Mouse (Mus musculus) left cerebral cortex, adult 8-10 months (tissue): ENCODE results near the gene Csnk2a2. TPM values are rescaled to one million over a fixed set of nuclear protein-coding genes. Genes with fewer than 3 reads are reported as not detected.

Experiments
- DNase-seq, 2 experiments: peaks; one replicate each; pipeline ENCODE4 v3.0.0; 2022; ENCODE audit warnings: low spot score in 2 of 2
- total RNA-seq, 4 experiments: library from RNA; stranded (reverse); gene quantifications; 2 replicates each; pipeline ENCODE4 v1.2.4; 2022

Csnk2a2 gene
- total RNA-seq, result 10 to 100 TPM; 71.1 to 85.2 (median 78.2) TPM

DNA sequence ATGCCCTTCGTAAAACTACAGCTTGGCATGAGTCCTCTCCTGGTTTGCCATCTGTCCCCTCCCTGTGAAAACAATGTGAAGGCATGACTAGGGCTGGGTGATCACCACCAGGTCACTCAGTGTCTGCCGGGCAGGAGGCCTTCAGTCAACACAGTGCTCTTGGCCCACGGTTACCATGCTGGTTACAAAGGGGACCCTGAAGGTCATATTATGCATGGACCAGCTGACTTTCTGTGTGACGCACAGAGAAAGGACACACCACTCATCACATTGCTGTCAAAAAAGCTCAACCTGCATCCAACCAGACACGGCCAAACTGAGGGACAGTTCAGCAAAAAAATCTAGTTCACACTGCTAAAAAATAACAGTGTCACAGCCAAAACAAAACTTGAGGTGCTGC lies at the start of gene Csnk2a2:
Csnk2a2 (minus strand) TSS at position 34 of the 400 bp plus-strand sequence.
- no peak for DNase-seq

DNA sequence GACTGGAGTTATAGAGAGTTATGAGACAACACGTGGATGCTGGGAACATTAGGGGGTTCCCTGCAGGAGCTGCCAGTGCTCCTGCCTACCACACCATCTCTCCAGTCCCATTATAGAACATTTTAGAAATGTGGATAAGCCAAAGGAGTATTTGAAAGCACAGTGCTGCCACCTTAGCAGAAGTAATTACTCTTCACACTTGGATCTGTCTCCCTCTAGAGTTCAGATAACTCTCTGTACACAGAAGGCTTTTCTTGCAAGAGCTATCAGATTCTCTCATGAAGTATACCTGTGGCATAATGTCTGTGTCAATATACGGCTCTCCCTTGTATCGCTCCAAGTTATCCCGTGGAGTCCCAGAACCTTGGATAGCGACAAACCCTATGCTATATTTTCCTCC lies 49.6 kb upstream of the Csnk2a2 start:
- DNase-seq, result no peak

DNA sequence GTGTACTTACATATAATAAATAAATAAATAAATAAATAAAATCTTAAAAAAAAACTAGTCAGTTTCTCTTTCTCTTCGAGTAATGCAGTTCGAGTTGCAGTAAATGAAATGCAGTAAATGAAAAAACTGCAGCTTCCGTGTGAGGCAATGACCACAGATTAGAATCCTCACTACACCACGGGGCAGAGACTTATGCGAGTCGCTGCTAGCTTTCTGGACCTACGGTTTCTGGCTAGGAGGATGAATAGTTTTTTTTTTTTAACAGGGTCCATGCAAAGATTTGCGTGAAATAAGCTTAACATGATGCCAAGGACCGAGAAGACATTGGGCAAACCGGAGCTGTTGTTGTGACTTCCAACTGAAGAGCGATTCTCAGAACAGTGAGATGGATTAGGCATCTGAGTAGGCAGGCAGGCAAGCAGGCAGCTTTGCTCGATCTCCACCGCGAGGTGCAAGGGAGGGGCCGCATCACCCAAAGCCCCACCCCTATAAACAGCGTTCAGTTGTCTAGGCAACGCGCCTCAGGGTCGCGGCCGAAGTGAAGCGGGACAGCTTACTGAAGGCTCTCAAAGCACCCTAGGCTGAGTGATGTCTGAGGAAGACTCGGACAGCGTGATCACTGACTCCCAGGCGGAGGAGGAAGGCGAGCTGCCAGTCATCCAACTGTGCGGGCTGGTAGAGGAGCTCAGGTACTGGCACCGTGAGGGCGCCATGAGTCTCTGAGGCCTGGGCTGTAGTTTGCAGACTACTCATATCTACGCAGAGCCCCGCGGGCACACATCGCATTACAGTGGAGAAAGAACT lies 43.9 kb upstream of the Csnk2a2 start, which contains the start of gene Ccdc113:
Ccdc113 (plus strand) TSS at position 502 of the 804 bp plus-strand sequence.
- peak; percentile 51 to 70 for DNase-seq

DNA sequence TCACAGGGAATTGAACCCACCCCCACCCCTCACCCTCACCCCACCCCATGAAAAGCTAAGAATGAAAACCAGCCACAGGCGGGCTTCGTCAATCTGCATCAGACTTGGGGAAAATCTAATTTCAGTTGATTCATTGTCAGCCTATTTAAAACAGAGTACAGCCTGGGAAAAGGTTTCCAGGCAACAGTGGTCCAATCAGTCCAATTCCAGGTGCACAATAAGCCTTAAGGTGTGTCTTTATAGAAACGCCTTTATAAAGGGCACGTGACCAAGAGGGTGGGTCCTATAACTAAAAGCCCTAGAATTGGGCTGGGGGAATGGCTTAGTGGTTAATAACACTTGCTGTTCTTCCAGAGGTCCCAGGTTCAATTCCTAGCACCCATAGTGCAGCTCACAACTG lies 42.4 kb upstream of the Csnk2a2 start:
- no peak for DNase-seq

DNA sequence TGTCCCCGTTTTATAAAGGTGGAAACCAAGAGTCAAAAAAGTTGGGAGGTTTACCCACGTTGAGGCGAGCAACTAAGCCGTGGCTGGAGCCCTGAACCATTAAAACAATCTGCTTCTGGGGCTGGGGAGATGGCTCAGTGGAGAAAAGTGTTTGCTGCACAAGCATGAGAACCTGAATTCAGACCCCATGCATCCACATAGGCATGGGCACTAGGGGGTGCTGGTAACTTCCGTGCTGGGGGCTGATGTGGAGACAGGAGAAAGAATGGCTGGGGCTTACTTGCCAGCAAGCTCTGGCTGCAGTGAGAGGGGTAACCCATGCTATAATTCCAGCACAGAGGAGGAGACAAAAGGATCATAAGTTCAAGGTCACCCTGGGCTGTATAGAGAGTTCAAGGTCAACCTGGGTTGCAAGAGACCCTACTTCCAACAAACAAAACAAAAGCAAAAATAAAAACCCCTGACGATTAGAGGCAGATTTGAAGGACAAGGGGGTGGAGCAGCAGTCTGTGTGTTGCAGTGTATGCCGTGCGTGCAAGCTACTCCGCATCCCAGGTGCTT lies 39.0 kb upstream of the Csnk2a2 start:
- no peak for DNase-seq

DNA sequence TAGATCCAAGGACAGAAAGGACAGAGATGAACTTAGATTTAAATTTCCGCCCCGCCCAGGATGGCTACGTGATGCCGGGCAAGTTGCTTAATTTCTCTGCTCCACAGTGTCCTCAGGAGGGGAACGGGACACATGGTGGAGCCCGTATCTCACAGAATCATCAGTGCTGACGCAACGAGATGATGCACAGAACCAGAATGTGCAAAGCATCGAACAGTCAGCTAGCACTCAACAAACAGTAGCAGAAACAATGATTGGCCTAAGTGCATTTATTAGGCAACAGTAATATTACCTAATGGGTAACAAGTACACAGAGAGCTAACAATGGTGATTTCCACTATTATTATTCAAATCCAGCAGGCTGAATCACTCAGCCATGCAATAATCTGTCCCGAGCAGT lies 38.4 kb upstream of the Csnk2a2 start:
- DNase-seq, result no peak

DNA sequence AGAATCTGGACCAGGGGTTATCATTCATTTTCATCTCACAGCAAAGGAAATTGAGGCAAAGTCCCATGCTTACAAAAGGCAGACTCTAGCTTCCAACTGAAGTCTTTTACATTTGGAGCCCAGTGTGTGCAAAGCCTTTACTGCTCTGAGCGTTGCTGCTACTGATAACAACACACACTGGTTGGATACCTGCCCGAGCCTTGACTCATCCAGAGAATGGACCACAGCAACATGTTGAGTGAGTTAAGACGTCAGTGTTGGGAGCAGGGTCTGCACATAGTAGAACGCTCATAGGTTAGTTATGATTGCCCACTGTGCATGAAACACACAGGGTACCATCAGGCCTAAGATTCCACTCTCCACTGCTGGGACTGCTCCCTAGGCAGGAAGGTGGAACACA lies 34.2 kb upstream of the Csnk2a2 start:
- no peak for DNase-seq

DNA sequence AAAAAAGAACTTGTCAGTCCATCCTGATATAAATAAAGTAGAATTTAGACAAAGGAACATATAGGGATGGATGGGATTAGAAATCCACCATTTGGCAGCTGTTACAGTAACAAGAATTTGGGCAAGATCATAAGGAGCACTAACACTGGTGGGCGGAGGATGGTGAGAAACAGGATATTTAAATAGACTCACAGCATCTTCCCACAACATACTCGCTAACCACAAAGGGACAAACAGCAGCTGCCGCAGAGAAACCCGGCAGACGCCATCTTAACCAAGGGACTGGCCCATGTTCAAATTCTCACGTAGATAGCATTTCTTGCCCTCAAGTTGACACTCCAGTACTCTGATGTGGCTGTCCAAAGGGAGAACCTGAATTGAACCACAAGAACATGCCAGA lies 27.1 kb upstream of the Csnk2a2 start:
- peak in 1 of 2 experiments; percentile 59 for DNase-seq

DNA sequence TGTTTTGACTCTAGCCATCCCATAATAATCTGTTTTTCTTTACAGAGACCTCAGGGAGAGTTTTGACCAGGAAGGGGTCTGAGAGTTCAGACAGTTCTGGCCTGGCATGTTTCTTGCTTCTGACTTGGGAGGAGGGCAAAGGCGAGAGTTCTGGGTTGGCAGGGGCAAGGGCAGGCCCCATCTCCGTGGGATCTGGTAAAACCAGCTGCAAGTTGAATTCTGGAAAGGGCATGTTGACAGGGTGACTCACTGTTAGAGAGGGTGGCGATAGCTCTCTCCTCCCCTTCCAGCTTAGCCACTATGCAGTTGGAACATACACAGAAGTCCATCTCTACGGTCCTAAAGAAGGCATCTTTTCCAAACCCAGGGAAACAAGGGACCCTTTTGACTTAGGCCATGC lies 23.4 kb upstream of the Csnk2a2 start:
- DNase-seq, result no peak

DNA sequence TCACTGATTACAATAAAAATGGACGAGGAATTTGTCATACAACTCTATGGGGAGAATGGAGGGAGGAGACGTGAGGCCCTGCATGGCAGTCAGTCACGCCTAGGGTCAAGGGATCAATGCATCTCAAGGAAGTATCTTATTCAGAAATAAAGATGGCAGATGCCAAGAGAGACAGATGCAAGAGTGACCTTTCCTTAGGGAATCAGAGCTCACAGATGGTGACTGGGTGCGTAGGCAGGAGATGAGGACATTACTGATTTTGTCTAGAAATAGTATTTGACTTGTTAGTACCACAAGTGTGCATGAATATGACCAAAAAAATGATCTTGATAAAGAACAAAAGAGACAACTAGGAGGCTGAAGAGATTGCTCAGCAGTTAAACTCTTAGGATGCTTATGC lies 22.4 kb upstream of the Csnk2a2 start:
- peak in 1 of 2 experiments; percentile 34 for DNase-seq

DNA sequence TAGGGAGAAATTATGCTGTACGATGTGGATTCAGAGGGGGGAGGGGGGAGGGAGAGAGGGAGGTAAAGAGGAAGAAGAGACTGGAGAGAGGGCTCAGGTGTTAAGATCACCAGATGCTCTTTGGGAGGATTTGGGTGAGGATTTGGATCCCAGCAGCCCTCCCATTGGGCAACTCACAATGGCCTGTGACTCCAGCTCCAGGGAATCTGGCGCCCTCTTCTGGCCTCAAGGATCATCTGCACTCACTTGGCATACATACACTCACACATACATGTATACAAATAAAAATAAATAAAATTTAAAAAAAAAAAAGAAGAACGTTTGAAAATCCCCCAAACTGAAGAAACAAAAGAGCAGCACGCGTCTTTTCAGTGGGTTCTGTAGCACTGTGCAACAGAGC lies 16.4 kb upstream of the Csnk2a2 start:
- DNase-seq, result no peak

DNA sequence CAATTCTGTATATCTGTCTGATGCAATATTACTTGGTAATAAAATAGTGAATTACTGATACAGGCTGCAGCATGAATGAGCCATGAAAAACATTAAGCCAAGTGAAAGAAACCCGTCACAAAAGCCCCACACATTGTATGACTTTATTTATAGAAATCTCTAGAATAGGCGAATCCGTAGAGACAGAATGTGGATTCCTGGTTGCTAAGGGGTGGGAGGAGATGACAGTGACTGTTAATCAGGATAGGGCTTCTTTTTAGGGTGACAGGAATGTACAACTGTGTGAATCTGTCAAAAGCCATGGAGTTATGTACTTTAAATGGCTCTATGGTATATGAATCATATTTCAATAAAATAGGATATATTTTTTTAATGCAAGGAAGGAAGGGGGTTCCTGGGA lies 15.8 kb upstream of the Csnk2a2 start:
- DNase-seq, result peak in 1 of 2 experiments; percentile 38

DNA sequence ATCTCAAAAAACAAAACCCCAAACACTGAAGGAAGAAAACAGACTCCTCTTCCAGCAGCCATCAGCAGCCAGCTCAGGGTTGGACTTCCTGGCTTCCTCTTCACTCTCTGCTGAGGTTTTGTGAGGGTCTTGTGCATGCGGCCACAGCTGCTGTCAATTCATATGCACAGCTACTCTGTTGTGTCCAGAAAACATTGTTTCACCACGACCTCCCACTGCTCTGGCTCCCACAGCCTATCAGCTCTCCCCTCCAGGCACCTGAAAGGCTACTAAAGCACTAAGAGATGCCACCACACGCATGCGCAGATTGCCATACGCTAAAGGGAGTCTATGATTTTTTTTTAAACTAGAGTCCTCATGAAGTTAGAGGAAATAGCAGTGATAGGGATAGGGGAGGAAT lies 15.0 kb upstream of the Csnk2a2 start:
- DNase-seq, result no peak

DNA sequence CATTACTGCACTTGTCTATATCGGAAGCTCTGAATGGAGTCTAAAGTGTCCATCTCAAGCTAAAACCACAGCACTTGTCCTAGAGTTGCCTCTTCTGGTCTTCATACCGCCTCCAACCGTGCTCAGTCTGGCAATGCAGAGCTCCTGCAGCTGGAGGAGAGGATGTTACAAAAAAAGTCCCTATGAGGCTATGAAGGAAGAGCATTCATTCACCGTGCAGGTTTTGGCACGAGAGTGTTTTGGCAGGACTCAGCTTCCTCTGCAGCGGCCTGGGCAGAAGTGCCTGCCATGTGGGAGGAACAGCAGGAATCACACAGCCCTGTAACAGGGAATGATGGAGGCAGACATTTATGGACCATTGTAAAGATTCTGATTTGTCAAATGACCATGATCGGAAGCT lies 12.6 kb upstream of the Csnk2a2 start:
- DNase-seq, result peak in 1 of 2 experiments; percentile 35

DNA sequence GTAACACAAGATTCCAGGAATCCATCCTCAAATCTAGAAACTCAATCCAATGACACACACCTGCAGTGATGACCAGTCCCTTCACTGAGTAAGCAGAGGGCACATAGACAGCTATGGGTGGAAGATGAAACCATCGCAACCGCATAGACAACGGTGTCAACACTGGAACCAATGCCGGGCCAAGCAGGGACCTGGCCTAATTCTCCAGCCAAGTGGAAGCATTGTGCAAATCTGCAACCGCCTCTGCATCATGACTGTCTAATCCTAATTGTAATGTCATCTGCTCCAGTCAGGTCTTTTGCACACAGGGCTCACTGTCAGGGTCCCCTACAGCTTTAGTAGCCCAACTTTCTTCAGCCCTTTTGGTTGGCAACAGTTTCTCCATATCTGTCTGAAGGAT lies 10.6 kb upstream of the Csnk2a2 start:
- no peak for DNase-seq

DNA sequence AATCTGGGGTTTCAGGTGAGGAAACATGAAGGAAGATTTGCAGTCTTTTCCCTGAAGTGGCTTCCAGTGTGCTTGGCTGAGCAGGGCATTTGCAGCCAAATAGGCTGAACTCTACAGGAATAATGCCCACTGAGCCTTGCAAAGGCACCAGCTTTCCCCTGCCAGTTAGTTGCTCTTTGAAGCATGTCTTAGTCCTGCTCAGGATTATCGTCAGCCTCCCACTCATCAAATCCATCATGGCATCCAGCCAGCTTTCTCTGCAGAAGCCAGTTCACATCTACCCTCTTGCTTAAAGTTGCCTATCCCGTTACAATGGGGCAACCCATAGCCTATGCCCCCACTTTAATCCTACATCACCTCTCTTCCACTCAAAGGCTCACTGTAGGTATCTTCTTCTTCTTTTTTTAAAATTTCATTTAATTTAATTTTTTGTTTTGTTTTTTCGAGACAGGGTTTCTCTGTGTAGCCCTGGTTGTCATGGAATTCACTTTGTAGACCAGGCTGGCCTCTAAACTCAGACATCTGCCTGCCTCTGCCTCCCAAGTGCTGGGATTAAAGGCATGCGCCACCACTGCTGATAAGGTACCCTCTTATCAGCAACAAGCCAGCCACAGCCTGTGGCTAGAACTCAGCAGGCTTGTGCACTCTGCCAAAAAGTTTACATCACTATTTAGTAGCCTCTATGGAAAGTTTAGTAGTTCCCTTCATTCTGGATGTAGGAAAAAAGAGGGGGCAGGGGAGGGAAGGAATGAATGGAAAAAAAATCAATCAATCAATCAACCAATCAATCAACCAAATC lies 9.6 kb upstream of the Csnk2a2 start:
- DNase-seq, result no peak

DNA sequence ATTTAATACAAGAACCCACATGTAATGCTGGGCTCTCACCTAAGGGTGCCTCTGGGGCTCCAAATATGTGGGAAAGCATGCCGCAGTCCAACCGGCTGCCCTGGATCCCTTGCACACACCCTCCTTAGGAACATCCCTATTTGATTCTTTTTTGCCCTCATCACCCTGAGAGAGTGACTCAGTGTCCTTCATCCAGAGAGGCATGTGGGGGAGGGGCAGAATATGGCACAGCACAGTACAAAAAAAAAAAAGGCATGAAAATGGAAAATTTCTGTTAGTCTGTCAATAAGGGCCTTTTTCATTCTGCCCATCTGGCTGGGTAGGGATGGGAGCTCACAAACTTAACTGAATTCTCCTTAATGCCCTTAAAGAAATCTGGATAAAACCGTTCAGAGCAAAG lies 8.0 kb upstream of the Csnk2a2 start:
- no peak for DNase-seq

DNA sequence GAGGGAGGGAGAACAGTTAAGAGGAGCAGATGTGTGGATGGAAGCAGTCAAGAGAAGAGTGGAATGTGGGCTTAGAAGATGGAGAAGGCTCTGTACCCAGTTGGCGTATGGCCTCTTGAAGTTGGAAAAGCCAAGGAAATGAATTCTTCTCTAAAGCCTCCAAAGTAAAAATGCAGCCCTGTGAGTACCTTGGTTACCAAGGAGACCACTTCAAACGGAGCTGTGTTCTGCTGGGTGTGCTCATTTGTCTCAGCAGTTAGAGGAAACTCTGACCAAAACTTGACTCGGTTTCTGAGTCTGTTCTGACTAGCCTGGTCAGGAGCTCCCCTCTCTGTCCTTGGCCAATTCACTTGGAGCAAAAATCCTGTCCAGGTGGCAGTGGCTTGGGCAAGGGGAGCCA lies 6.6 kb upstream of the Csnk2a2 start:
- DNase-seq, result no peak

DNA sequence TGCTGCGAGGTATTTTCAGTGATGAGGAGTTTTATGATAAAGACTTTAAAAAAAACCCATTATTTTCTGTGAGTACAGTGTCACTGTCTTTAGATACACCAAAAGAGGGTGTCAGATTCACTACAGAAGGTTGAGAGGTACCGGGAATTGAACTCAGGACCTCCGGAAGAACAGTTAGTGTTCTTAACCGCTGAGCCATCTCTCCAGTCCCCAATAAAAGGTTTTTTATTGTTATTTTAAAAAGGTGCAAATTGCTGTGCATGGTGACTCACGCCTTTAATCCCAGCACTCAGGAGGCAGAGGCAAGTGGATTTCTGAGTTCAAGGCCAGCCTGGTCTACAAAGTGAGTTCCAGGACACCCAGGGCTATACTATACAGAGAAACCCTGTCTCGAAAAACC lies 5.6 kb upstream of the Csnk2a2 start:
- no peak for DNase-seq

DNA sequence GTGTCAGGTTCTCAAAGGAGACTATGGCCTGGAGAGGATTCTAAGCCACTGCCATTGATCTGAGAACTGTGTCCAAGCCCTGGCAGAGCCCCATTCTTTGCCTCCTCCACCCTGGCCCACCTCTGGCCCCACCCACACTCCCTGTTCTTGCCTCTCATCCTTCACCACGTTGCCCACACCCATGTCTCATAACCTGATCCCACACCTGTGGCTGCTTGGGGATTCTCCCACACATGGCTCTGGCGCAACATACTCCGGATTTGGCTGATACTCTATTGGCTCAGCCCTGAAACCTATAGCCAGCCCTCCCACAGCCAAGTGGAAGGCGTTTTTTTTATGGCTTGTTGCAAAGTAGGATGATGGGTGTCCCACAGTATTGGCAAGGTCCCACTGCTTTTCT lies 2.2 kb upstream of the Csnk2a2 start:
- no peak for DNase-seq

DNA sequence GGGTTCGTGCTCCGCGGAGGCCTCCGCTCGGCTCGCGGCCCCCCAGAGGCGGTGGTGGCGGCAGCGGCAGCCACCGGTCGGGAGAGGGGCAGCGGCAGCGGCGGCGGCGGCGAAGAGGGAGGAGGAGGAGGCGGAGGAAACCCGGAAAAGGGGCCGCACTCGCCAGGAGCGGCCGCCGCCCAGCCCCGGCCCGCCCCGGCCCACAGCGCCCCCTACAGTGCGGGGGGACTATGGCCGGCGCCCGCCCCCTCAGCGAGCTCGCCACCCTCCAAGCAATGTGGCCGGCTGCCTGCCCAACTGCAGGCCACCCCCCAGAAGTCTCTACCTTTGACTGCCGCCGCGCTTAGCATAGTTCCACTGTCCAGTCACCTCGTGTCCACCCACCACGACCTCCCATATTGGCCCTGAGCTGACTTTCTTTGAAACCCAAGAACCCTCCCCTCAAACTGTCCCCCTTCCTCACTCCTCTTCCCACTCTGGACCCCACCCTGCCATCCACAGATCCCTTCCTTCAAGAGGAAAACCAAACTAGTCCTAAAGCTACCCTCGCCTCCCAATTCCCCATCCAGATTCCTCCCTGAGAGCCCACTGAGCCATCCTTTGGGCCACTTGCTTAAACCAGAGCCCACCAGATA lies 1.0 kb downstream of the Csnk2a2 start:
- DNase-seq, result peak; percentile 61 to 64
